20 mouse cellular contexts compared by ENCODE assay signal in the genomic region with DNA sequence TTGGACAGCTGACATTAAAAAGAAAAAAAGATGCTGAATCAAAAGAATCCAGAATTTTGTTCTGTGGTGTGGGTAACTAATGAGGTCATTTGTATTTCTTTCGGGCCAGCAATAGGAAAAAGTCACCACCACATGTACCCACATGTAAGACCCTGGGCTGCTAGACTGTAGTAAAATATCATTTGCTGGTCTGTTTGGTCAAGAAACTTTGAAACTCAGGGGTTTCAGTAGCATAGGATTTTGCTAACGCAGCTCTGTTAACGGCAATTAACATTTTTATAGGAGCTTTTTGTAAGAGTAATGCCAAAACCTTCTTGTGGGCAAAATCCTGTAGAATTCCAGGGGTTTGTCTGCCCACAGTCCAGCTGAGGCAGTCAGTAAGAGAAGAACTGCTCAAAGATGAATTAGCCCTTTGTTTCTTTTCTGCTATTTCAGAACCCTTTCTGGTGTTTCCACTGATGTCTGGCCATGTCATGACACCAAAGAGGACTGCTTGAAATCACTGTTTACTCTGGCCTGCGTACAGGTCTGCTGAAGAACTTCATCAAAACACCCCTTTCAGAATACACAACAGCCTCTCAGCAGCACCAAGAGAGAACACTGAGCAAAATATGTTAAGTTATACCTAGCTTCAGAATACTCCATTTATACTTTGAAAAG.
DNase-seq lines count a peak whose midpoint lies in the region; ATAC-seq lines count a peak whose summit lies in the region.
"Had no signal": no experiment of that assay in that cellular context is flagged by ENCODE, and none has a peak within 500 bp of the region (broad histone marks: within the 10 kb centered on the region; RNA-seq: fewer than 3 reads in every experiment).

No protein-coding gene starts in this region.

- H3K27ac ChIP-seq in heart, embryonic 12.5 days (ENCODE audit: poor library complexity, severe bottlenecking) = peak overlapping the region; percentile 31; the same call in 1 of the 2 replicates
- no peak overlapping the region for H3K27ac ChIP-seq in kidney, embryonic 16.5 days (ENCODE audit: low read length)
- H3K27ac ChIP-seq: gastrocnemius, adult 2 months; midbrain, embryonic 12.5 days had no signal

- no peak for ATAC-seq in heart, embryonic 12.5 days (ENCODE audit: insufficient number of reproducible peaks, low FRiP score)
- no peak for ATAC-seq in kidney, embryonic 16.5 days (ENCODE audit: low FRiP score, low TSS enrichment)

- H3K4me3 ChIP-seq in heart, embryonic 12.5 days = no peak overlapping the region
- no peak overlapping the region for H3K4me3 ChIP-seq in kidney, embryonic 16.5 days (ENCODE audit: low read length)
- H3K4me3 ChIP-seq: gastrocnemius, adult 2 months; midbrain, embryonic 12.5 days; myocyte had no signal

- H3K36me3 ChIP-seq in heart, embryonic 12.5 days = peaks cover 54% of the 10 kb centered on the region
- peaks cover 14% of the 10 kb centered on the region for H3K36me3 ChIP-seq in kidney, embryonic 16.5 days (ENCODE audit: insufficient read depth, low read length)

- peaks cover 10% of the 10 kb centered on the region for H3K4me1 ChIP-seq in heart, embryonic 12.5 days (replicated peaks)
- no peaks in the 10 kb centered on the region for H3K4me1 ChIP-seq in kidney, embryonic 16.5 days (ENCODE audit: insufficient read depth, low read length)

- H3K27me3 ChIP-seq in heart, embryonic 12.5 days (replicated peaks) = no peaks in the 10 kb centered on the region
- H3K27me3 ChIP-seq in kidney, embryonic 16.5 days (ENCODE audit: insufficient read depth, low read length) = no peaks in the 10 kb centered on the region
- H3K27me3 ChIP-seq: midbrain, embryonic 12.5 days had no signal

- H3K9me3 ChIP-seq in heart, embryonic 12.5 days (replicated peaks) = no peaks in the 10 kb centered on the region
- no peaks in the 10 kb centered on the region for H3K9me3 ChIP-seq in kidney, embryonic 16.5 days (ENCODE audit: low read length)
- H3K9me3 ChIP-seq: midbrain, embryonic 12.5 days had no signal

- H3K9ac ChIP-seq in heart, embryonic 12.5 days = no peak overlapping the region
- H3K9ac ChIP-seq in kidney, embryonic 16.5 days (replicated peaks; ENCODE audit: low read length) = no peak overlapping the region
- H3K9ac ChIP-seq: lung, embryonic 14.5 days; midbrain, embryonic 12.5 days had no signal

- DNase-seq in heart, adult 11 months = no peak
- DNase-seq in kidney, postnatal 14 days = peak; percentile 11
- DNase-seq in Muller cell, postnatal 12 days (ENCODE audit: inconsistent ontology term) = peak; percentile 65
- peak; percentile 87 for DNase-seq in fibroblast of lung, adult 2 months (ENCODE audit: low read depth)
- no peak for DNase-seq in thymus, postnatal 14 days
- DNase-seq: adrenal gland, postnatal 10 days; B cell, adult 2 months; cerebellum, adult 11-12 months; cerebellum, postnatal 25 days; gastrocnemius, adult 2 months; kidney, adult 18-20 months; lung, embryonic 14.5 days; lung, postnatal 4 days; retina, postnatal 1 day; right cerebral cortex, postnatal 4 days; thymus, postnatal 36 days had no signal

- WGBS in heart, embryonic 12.5 days = 72% methylated on average over 4 of the region's 4 CpGs
- WGBS in kidney, embryonic 16.5 days = 76% methylated on average over 4 of the region's 4 CpGs

- no peak overlapping the region for H3K4me2 ChIP-seq in heart, embryonic 12.5 days
- H3K4me2 ChIP-seq in kidney, embryonic 16.5 days (replicated peaks; ENCODE audit: low read depth, low read length) = no peak overlapping the region
- H3K4me2 ChIP-seq: lung, embryonic 14.5 days; midbrain, embryonic 12.5 days had no signal

Comparison
In these comparisons a context has a peak if more than half of its experiments do, and no peak if none do; other contexts are left out.
1. DNase-seq: peak in kidney, postnatal 14 days (single experiment), Muller cell, postnatal 12 days (single experiment) and fibroblast of lung, adult 2 months (single experiment); none in heart, adult 11 months (single experiment) and thymus, postnatal 14 days (single experiment).